Mouse (Mus musculus): ENCODE results near the gene Tmeff1.

Gene Tmeff1

DNA sequence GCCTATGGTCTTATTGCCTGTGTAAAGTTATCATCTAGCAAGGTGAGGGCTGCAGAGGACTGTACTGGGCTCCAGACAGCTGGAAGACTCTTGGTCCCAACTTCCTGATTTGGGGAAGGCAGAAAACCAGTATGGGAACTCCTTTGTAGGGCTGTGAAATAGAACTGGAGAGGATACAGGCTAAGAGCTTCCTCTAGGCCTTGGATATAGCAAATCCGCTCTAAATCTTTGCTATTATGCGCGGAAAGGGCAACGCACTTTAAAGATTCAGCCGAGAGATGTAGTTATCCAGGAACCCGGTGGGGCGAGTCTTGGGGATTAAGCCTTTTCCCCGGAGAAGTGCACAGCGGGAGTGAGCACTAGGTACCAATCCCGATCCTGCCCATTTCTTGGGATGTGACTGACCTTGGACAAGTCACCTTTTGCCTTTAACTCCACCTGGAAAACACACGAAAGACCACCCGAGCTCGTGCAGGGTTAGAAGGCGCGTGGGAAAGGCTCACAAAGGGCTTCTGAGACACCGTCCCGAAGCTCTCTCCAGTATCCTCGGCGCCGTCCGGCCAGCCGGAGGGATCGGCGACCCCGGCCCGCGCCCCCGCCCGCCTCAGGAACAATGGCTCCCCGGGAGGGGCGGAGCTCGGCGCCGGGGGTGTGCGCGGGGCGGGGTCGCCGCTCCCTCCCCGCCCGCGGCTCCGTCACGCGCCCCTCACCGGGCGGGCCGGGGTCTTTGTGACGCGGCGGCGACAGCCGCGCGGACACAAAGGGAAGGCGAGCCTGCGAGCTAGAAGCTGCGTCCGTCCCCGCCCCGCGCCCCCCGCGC lies at the start of gene Tmeff1:
Gene Tmeff1, plus strand, starts transcription at position 754 of the 820 bp plus-strand sequence.
- DNase-seq (ENCODE audit: low read depth, low spot score) = no peak

DNA sequence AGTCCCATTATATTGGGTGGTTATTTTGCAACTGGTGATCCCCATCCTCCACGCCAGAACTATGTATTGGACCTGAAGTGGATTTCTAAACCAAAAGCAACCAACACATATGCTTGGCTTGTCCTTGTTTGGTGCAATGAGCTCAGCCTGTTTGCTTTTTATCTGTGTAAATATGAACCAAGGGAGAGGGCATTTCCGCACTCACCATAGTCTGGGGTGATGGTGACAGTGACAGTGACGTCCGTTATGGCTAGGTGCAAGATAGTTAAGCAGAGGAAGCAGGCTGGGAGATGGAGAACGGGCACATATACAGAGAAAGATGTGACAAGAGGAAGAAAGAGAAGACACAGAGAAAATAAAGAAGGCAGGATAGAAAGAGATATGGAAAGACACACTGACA lies 48.7 kb upstream of the Tmeff1 start:
- DNase-seq (ENCODE audit: low read depth, low spot score) = no peak

DNA sequence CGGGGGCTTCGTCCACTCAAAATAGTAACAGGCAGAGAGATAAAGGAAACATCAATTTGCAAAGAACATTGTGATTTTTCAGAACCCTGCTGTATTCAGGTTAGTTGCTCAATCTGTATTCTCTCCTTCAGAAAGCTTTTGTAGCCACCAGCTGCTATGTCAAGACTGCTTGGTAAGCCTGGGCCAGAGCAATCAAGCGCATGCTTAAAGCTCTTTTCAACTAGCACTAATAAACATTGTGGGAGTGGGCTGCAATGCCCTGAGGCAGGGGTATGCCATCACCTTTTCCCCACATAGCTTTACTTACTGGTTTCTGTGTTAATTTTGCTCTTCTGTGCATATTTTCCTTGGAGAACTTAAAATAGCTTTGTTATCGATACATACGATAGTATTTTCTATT lies 48.0 kb upstream of the Tmeff1 start:
- no peak for DNase-seq (ENCODE audit: low read depth, low spot score)

DNA sequence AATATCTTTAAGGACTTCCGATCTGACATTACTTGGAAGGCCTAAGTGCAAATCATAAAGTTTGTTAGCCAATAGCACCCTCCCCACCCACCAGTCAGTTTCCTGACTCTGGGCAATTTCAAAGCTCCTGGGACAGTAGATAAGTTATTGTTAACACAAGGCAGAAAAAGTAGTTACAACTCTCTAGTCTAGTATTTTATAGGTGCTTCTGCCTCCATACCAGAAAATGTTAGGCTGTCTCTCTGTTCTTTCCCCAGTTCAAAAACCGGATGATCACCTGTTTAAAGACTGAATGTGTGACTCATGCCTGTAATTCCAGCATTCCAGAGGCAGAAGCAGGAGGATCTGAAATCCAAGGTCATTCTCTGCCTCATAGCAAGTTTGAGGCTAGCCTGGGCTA lies 46.4 kb upstream of the Tmeff1 start:
- no peak for DNase-seq (ENCODE audit: low read depth, low spot score)

DNA sequence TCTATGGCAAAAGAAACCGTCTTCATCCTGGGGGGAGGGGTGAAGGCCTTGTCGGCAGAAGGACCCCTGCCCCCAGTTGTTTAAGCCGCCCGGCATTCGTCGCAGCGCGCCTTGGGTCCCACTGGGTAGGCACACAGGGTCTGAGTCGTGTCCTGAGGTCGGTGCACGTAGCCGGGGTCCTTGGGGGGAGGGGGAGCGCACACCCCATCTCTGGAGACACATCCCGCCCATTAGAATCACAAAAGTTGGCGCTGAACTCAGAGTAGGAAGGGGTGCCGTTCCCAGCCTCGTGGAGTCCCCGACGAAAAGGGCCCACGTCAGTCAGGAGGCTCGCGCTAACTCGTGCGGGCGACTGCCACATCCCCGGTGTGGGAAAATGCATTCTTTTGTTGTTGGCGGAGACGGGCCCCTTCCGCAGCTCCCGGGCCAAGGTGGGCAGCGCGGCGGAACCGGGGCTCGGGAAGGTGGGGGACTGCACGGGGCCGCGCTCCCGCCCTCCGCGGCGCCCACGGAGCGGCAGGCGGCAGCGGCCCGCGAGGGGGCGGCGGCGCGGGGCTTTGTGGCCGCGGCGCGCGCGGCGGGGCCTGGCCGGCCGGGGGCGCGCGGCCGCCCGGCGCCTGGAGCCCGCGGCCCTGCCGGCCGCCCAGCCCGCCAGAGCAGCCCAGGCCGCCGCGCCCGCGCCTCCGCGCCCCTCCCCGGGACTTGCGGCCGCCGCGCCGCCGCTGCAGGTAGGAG lies 45.0 kb upstream of the Tmeff1 start, which contains the start of gene Msantd3:
Gene Msantd3, plus strand, starts transcription at position 95 of the 735 bp plus-strand sequence.
- DNase-seq (ENCODE audit: low read depth, low spot score) = no peak

DNA sequence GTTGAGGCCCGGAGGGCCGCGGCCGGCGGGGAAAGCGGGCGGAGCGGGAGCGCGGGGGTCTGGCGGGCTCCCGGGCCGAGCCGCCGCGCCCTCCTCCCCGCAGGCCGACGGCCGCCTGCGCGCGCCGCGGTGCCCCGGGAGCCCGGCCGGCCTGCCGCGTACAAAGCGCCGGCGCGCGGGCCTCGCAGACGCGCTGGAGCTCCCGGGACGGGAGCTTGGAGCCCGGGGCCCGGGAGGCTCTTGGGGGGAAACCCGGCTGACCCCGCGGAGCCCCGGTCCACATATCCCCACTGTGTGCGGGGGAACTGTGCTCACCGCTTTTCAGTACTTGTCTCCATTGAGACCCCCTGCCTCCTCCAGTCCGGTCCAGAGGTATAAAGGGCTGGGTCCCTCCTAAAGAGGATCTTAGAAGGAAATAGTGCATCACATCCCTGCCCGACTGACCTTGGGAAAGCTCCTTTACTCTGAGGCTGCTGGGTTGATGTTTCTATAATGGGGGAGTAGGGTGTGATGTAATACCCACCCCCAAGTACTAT lies 44.3 kb upstream of the Tmeff1 start:
- no peak for DNase-seq (ENCODE audit: low read depth, low spot score)

DNA sequence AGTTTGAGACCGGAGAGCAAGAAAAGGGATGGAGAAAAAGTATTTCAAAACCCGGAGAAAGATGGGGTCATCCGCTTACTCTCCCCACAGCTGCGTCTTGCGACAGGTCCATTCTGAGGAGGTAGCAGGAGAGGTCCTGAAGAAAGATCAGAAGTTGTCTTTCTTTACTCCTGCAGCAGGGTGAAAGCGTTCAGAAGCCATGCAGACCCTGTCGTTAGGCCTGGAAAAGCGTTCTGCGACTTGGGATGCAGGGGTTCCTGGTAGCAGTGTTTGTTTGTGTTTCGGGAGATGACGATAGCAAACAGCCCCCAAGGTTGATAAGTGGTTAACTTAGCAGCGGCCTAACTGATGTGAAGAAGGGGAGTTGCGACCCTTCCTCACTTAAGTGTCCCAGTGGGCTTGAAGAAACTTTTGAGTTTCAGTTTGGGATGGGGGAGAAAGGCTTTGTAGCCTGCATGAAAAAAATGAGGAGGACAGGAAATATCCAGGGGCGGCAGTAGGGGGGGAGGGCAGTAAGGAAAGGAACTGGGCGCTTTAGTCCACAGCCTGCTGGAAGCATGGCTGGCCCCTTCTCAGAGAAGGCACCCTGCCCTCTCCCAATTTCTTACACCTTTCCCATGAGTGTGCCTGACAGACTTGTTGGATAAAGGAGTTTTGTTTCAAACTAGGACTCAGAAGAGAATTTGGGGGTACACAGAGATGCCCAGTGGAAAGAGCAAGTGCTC lies 43.3 kb upstream of the Tmeff1 start:
- DNase-seq (ENCODE audit: low read depth, low spot score) = no peak

DNA sequence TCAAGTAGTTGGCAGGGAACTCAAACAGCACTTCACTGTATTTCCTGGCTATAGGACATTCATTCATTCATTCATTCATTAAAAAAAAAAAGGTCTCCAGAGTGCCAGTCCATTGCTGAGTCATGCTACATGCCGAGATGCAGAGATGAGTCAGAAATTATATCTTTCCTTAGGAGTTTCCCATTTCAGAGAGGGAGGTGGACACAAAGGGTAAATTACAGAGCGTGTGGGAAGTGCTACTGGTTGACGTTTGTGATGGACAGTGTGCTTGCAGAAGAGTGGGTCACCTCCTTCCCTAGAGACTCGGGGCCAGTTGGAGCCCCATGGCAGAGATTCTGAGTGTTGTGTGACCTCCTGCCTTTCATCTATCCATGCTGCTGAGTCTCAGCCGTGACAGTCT lies 42.6 kb upstream of the Tmeff1 start:
- DNase-seq (ENCODE audit: low read depth, low spot score) = no peak

DNA sequence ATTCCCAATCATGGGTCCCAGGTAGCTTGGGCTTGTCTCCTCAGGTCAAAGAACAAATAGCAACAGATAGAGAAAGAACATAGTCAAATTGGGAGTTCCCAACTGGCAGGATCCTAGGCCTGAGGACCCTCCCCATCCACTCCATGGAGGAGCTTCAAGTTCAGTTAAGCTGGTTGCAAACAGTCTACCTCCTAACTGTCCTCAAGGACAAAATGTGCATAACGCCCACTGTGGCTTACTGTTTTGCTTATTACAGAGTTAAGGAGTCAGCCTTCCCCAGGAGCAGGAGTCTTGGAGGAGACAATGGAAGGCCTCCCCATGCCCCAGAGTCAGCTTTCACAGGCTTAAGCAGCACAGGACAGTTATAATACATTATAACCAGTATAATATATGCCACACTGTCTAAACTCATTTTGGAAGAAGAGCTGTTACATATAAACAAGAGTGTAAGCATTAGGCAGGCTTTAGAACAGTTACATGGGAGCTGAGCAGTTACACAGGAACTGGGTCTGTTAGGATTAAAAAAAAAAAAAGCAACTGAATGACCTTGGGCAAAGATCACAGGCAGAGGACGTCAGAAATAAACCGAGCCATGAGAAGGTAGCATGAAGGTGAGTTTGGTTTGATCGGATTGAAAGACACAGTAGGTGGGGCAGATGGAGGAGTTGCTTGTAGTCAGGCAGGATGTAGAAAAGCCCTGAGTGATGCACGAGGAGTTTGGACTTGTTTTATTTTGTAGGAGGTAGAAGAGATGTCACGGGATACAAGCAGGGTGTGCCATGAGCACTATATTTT lies 41.7 kb upstream of the Tmeff1 start:
- no peak for DNase-seq (ENCODE audit: low read depth, low spot score)

DNA sequence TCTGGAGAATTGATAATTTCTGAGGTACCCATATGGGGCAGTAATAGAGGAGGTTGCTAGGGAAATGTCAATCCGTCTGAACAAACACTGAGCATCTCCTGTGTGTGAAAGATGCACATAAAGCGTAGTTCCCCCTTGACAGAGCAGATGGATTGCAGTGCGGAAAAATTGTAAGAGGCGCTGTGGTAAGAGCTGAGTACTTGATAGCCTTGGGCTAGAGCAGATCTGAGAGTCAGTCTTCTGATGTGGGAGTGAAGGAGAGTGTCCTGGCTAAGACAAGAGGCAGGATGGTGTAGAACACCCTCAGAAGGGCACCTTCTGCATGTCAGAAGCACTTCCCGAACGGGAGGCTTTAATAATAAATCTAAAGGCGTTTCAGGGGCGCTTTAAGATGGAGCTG lies 40.8 kb upstream of the Tmeff1 start:
- DNase-seq (ENCODE audit: low read depth, low spot score) = no peak

DNA sequence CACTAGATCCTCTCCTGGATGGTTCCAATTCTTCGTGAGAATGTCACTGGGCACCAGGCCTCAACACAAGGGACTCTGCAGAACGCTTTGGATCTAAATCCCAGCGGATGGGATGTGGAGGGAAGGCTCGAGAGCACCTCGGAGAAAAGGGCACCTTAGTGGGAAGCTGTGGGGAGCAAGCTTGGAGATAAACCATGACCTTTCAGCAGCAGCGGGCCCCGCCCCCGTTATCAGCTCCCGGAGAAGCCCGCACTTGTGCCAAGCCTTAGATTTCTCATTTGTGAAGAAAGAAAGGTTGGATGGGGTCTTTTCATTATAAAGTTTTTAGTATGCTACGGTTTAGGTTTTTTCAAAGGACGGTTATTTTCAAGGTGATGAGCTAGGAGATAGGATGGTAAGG lies 39.0 kb upstream of the Tmeff1 start:
- no peak for DNase-seq (ENCODE audit: low read depth, low spot score)

DNA sequence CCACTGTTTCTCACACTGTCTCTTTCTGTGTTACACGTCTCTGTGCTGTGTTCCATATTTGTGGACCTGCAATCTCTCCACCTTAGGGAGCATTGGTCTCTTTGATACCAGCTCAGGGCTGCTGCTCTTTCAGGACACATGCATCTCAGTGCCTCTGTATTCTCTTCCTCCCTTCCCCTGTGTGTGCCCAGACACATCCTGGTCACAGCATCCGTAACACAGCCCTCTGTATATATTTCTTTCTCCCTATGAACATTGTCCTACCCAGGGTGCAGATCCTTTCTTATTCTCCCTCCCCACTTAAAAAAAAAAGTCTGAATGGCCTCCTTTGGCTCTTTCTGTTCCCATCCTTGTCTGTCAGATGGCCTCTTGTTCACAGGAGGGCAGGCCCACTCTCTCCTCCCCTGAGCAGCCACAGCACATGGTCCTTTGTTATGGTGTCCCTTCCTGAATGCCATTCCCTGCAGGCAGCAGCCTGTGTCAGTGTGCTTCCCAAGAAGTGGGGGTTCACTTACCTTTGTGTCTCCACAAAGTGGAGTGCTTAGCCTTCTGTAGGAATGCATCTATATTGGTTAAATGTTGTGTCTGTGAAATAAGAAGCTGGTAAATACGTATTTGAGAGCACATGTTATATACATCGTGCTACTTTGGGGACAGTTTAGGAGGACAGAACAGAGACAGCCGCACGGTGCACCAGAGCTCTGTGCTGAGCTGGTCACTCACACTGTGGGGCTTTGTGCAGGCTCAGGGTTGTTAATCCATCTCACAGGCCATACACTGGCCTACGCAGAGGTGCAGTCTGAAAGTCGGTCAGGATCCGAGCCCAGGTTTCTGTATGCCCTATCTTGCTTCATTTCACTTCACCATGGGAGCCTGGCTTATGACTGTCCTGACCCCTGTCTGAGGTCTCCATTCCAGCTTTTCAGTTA lies 38.1 kb upstream of the Tmeff1 start:
- DNase-seq (ENCODE audit: low read depth, low spot score) = no peak

DNA sequence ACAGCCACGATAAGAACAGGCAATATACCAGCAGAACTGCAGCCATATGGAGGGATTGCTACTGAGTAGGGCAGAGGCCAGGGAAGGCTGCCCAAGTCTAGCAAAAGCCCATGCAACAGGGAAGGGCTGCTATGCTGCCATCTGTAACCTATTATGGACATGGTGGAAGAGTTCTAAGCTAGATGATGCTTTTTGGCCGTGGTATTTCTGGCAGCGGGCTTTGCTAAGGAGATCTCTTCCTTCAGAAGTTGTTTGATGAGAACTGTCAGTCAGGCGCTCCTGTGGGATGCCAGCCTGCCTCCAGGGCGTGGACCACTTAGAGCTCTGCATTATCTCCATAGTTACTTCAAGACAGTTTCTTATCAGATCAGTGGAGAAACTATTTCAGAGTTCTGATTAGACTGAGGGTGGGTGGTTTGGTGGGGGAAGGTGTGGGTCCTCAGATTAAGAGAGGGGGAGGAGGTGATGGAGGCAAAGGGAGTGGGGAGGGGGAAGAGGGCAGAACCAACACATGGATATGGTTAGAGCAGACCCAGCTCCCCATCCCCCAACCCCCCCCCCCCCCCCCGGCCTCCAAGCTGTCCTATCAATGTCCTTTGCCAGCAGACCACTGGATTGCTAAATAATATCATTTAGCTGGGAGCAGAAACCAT lies 36.5 kb upstream of the Tmeff1 start:
- no peak for DNase-seq (ENCODE audit: low read depth, low spot score)

DNA sequence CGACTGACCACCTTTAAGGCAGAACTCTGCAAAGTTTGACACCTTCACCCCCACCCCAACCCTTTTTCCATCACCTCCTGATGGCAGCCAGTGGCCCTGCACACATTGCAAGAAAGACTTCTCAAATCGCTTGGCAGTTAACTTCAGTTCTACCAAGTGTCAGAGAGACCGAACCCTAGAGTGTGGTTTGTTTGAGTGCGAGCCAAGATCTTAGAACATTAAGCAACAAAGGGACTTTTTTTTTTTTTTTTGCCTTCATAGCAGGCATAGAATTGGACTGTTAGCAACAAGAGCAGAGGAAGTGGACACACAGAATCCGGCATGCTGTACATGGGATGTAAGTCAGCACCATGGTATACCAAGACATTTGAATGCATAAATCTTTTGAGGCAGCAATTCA lies 35.3 kb upstream of the Tmeff1 start:
- DNase-seq (ENCODE audit: low read depth, low spot score) = no peak

DNA sequence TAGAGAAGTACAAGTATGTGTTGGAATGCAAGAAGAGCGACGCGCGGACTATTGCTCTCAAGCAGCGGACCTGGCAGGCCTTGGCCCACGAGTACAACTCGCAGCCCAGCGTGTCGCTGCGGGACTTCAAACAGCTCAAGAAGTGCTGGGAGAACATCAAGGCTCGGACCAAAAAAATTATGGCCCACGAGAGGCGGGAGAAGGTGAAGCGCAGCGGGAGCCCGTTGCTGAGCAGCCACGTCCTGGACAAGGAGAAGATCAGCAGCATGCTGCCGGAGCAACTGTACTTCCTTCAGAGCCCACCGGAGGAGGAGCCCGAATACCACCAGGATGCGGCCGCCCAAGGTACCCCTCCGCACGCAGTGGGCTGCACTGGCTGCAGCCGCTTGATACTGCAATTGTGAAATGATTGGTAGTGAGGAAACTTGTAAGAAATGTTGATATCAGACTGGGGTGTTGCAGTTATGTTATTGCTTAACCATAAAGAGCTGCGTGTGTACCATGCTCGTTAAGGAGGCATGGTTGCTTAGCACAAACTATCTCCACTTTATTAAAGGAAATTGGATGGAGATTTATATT lies 32.4 kb upstream of the Tmeff1 start:
- DNase-seq (ENCODE audit: low read depth, low spot score) = no peak

DNA sequence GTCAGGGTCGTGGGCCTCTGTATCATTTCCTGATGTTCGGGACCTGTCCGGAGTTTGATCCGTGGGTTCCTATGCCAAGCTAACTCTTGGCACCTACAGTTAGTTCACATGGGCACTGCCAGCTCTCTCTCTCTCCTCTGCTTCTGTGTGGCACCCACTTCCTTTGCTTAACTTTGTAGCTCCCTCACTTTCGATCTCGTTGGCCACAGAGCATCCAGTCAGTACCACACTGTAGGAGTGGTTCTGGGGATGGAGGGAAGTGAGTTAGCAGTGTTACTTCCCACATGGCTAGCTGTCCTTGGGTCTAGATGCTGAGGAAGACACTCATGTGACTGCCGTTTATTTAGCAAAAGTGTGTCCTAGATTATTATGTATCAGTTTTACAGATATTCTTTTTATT lies 30.8 kb upstream of the Tmeff1 start:
- no peak for DNase-seq (ENCODE audit: low read depth, low spot score)

DNA sequence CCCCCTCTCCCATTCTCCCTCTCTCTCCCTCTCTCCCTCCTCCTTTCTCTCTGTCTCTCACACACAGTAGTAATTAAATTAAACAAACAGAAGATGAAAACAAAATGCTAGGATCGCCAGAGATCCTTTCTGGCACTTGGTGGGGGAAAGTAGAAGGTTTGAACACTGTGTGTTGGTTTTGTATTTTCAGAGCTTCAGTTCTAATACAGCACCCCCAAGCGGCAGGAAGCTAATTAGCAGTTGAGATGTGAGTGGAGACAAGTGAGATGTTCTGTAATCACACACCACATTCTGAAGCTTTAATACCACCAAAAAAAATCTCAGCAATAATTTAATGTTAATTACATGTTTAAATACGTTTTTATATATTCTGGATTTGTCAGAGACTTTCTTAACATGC lies 29.2 kb upstream of the Tmeff1 start:
- no peak for DNase-seq (ENCODE audit: low read depth, low spot score)

DNA sequence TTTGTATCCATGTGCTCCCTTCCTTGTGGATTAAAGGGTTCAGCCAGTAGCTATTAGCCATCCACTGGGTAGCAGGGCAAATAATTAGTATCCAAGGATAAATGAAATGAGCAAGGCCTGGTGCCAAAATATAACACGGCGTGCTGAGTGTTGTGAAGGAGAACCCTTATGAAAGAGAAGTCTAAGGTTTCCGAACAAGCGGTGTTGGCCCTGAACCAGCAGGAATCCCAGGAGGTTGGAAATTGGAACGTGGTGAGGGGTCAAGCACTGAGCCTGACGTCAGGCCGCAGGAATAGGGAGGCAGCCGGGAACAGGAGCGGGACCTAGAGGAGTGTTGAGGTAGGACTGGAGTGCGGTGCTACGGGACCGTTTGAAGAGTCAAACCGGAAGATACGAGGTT lies 25.3 kb upstream of the Tmeff1 start:
- DNase-seq (ENCODE audit: low read depth, low spot score) = no peak

DNA sequence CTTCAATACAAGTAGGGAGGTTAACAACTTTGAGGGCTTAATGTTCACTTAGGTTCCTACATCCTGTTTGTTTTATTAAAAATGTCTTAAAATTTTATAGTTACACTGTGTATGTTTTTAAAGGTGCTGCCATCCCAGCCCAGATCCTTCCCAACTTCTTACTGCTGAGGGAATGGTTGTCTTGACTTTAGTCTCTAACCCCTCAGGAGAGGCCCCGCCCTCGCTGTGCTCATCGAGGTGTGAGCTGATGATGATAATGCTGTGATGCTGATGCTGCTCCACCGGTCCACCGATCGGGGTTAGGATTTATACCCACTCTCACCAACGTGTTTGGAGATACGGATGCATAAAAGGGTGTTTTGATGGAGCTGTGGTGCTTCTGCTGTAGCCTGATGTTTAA lies 23.1 kb upstream of the Tmeff1 start:
- no peak for DNase-seq (ENCODE audit: low read depth, low spot score)
